Mouse (Mus musculus) kidney, postnatal 4 days (tissue): Measurements from ENCODE around the gene Islr.

ENCODE experiments used
- DNase-seq, 2 experiments: peaks; one replicate each; pipeline ENCODE4 v3.0.0; 2021; ENCODE audit warnings: mixed read lengths in 2 of 2

Gene Islr

DNA sequence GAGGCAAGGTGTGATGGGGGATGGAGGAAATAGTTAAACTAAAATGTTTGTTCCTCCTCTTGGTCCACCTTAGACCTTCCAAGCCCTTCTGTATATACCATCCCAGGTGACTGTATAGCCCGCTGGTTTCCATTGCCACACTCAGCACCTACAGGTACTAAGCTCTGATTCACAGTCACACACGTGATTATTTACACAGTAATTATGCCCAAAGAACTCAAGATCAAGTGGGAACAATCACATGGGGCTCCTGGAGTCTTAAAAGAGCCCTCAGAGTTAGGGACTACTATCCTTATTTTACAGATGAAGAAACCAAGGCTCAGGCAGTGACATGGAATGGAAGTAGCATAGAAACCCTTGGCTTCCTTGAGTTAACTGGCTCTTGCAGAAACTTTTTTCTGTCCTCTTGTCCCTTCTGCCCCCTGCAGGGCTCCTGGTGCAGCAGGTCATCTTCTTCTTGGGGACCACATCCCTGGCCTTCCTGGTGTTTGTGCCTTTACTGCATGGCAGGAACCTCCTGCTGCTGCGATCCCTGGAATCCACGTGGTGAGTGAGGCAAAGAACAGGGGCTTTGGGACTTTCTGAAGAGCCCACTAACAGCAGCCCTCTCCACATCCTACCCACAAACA is 53.3 kb downstream of the Islr start:
- peak in 1 of 2 experiments; percentile 58 for DNase-seq

DNA sequence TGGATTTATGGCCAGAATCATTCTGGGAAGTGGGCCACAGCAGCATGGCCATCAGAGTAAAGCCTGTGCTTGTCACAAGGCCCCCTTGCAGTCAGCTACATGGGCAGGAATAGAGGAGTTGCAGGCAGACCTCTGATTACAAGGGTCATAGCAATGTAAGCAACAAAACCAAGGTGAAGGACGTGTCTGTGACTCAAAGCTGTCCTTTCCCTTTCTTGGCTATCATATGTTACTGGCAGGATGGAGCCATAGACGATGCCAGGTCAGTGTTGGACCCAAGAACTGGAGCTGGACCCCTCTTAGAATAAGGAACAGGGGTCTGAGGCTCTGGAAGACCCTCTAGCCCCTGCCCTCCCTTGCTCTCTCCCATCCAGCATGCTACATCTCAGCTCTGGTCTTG is 55.3 kb downstream of the Islr start:
- no peak for DNase-seq

DNA sequence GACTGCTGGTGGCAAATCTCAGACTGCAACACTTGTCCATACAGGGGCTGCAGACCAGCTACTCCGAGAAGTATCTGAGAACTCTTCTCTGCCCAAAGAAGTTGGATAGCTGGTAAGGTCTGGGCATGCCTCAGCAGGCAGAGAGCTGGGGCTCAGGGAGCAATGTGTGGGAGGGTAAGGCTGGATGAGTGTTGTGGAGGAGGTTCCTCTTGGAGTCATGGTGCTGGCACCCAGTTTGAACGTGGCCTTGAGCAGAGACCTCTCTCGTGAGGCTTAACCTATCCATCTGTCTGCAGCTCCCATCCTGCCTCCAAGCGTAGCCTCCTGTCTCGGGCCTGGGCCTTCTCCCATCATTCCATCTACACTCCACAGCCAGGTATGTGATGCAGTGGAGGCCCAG is 58.7 kb downstream of the Islr start:
- no peak for DNase-seq

DNA sequence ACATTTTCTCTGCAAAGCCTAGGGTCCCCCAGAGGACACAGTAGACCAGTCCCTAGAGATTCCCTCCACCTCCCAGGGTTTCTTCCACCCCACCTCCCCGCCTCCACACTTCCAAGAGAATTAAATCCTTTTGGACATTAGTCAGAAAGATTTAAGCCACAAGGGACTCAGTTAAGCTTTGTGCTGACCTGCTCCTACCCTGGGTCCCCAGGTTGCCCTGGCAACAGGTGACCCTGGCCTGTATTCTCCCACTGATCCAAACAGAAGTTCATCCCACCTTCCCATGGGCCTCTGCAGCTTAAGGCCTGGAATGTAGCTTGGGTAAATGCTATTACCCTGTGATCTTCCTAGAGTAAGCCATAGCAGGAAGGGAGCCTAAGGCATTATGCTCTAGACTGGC is 59.4 kb downstream of the Islr start:
- no peak for DNase-seq

DNA sequence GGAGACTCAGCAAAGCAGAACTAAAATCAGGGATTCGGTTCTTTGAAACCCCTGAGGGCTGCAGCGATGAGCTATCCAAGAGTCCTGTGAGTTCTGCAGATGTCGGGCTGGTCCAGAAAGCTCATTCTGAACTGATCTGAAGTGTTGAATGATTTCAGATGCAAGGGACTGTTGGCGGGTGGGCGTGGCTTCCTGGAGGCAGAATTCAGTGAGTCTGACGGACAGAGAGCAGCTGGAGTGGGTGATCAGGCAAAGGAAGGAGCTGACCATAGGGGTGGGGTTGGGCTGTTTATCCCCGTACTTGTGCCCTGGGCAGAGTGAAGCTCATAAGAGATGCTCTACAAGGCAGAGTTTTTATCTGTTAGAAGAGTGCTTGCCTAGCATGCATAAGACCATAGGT is 60.7 kb downstream of the Islr start:
- DNase-seq, result peak; percentile 78 to 83

DNA sequence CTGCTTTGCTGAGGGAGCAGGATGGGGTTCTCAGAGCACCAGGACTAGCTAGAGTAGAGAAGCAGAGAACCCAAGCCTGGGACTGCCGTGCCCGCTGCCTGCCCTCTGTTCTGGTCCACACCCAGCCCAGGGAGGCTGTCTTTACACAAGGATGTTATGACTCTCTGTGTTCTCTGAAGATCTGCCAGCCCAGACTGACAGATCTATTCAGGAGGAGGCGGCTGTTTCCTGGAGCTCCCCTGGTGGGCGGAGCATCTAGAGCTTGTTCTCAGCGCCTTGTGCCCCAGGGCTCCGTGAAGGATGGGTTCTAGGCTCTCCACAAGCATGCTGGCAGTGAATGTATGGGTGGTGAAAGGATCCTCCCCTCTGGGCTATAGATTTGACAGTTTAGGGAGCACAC is 64.2 kb downstream of the Islr start:
- DNase-seq, result peak in 1 of 2 experiments; percentile 50

DNA sequence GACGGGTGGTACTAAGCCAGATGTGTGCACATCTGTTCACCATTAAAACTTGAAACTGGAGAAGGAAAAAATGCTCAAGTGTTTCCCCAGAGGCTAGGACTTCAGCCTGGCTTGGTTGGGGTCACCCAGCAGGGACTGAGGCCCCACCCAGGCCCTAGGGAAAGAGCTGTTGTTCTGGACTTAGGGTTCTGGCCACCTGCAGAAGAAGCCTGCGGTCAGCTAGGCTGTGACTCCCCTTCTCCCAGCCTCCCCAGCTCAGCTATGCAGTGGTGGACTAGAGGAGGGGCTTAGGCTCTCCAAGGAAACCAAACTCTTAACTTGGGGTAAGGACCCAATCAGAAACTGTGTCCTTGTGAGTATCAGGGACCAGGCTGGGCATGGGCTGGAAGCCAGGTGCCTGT is 68.2 kb downstream of the Islr start:
- DNase-seq, result no peak

DNA sequence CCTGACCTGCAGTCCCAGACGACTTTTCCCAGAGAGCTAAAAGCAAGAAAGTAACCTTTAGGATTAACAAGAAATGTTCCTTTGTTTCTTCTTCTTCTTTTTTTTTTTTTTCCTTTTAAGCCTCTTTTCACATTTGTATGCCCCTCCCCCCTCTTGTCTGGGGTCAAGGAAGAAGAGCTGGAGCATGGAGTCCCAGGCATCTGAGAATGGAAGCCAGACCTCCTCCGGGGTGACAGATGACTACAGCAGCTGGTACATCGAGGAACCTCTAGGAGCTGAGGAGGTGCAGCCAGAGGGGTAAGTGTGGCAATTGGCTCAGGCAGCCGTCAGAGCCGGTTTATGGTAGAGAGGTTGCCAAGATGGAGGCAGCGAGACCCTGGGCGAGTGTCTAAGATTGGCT is 69.2 kb downstream of the Islr start:
- DNase-seq, result no peak

DNA sequence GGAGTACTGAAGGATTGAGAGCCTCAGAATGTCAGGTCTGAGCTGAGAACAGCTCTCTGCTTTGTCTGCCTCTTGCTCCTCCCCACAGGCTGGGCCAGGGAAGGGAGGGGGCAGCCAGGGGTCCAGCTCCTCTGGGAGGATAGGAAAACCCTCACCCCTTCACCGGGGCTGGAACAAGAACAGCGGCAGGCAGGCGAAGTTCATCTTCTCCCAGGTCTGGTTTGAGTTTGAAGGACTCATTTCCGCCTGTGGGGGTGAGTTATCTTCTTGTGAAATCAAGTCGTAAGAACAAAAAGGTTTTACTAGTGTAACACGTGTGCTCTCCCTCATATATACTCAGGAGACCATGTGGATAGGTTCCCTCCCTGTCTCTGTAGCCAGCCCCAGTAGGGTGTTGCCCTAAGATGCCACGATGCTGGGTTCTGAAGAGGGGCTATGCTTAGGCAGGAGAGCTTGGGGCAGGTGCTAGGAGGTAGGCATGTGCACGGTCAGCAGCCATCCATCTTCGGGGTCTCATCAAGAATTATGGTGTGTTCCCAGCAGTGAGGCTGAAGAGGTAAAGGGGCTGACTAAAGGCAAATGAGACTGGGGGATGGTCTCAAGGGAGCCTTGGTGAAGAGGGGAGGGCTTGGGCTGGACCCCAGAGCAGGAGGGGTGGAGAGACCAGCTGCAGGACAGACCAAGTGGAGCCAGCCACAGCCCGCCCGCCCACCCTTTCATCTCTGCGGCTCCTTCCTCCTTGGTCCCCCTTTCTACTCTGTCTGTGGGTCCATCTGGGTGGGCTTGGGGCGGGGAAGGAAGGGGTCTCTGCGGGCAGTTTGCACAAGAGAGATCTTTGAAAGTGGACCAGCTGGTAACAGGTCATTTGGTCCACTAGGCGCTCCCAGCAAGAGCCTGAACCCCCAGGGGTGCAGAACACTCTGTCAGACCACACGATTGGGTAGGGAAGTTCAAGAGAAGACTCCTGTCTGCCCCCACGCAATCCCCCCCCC is 69.9 kb downstream of the Islr start:
- no peak for DNase-seq

DNA sequence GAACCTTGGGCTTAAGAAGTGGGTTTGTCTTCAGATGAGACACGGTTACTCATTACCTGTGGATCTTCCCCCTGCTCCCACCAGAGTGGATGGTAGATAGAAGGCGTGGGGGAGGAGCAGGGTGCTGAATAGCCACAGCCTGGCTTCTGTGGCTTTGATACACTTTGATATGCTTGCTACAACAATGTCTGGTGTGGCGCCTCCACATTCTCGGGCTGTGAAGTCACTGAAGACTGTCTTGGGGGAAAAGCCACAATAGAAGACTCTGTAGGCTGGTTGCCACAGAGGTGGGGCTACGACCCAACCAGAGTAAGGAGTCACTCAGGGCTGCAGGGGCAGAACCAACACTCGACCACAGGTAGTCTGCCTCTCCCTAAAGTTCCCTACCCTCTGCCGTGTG is 72.4 kb downstream of the Islr start:
- DNase-seq, result no peak

DNA sequence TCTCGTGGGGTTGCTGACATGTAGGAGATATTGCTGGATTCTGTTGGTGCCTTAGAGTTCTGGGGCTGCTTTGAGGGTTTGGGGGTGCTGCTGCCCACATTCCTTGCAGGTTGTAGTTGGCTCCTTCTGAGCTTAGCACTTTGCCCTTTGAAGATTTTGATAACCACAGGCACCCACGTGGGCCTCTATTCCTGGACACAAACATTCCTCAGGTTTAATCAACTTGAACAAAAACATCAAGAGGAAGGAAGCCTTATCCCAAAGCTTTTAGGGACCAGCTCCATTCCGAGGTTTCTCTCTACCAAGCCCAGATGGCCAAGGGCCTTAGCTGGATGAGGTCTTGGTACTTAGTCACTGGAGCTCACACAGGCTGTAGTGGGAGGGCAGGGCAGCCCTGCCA is 73.2 kb downstream of the Islr start:
- no peak for DNase-seq

DNA sequence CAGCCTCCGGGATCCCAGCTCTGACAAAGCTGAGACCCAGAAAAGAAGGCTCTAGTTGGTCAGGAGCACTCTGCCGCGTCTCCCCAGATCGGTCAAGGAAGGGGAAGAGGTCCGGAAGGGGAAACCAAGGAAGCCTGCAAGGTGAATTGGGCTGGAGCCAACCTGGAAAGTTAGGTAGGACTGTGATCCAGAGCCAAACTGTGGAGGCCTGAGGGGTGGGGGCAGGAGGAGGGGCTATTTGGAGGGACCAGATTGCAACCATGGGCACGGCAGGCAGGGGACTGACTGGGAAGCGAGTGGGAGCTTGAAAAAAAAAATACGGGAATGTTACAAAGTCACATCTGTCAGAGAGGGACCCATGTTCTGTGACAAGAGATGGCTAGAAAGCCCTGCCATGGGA is 74.6 kb downstream of the Islr start:
- no peak for DNase-seq

DNA sequence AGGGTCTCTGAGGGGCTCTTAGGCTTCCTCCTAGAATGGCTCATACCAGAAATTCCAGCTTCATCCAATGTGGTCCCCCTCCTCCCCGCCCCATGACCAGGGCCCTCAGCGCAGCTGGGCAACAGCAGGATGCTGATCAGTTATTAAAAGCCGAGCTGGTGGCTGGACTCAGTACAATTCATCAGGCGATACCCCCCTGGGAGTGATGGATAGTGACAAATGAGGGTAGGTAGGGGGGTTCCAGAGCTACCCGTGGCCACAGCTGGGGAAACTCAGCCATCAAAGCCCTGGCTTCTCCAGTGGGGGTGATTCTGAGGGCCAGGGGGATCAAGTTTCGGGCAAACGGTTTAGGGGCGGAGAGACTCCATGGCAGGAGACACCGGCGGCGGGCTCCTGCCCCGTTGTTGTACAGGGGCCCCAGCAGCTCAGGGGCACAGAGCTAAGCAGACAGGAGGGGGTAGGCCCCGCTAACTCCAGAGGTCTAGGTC is 75.1 kb downstream of the Islr start:
- DNase-seq, result no peak

DNA sequence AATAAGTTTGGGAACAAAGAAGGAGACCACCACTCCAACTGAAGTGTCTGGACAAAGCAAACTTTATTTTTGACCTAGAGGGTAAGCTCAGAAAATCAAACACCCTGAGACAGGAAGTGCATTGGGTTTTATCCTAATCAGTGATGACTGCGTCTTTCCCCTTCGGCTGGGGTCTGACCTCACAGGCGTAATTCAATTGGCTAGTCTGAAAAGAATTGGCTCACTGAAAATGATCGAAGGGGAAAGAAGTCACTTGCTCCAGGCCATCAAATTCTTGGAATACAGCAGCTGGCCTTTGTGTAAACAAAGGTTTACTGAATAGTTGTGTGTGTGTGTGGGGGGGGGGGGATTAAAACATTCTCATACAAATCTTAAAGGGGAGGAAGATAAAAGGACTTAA is 78.3 kb downstream of the Islr start:
- no peak for DNase-seq

DNA sequence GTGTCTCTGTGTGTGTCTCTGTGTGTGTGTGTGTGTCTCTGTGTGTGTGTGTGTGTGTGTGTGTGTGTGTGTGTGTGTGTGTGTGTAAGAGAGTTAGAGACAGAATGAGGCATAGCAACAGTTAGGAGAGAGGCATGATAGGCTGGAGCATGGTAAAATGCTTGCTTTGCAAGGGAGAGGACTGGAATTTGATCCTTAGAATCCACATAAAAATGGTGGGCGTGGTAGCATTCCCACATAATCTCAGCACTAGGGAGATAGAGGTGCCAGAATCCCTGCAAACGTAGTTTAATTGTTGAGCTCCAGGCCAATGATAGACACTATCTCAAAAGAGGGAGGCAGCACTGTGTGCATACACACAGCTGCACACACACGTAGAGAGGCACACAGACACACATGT is 79.0 kb downstream of the Islr start:
- no peak for DNase-seq

DNA sequence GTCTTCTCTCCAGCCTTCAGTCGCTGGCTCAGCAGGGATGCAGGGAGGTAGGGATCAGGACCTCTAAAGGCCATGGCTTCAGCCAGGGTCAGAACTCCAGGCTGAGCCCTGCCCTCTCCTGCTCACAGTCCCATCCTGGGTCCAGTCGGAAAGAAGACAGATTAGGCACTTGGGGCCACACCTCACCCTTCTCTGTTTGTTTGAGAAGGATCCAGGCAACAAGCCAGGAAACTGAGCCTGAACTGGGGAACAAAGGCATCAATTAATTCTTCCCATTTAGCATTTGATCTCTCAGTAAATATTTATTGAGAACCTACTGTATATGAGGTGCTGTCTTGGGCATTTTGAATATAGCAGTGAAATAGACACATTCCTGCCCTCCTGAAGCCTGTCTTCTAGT is 85.4 kb downstream of the Islr start, which contains the start of gene Ccdc33:
Gene Ccdc33, minus strand, starts transcription at position 153 of the 400 bp plus-strand sequence.
- DNase-seq, result no peak

DNA sequence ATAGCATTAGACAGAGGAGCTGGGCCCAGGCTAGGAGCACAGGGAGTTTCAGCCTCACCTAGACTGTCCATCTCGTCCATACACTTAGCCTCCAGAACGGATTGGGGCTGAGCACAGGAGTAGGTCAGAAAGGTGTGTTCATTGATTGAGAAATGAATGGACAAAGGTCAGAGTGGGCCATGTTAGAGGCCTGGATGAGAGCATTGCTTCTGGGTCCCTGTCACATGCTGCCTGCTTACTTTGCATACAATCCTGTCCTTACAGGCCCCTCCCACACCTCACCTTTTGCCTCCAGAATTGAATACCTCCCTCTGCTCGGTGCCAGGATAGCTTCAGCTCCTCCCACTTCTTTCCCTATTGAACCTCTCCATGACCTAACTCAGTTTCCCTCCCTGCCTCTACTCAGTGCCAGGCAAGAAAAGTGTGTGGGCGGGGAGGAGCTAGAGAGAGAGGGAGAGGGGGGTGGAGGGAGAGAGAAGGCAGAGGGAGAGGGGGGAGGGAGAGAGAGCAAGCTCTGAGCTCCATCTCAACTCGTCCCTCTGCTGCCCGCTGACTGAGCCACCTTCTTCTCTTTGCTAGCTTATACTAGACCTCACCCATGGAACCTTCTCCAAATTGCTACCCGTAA is 88.0 kb downstream of the Islr start:
- no peak for DNase-seq

DNA sequence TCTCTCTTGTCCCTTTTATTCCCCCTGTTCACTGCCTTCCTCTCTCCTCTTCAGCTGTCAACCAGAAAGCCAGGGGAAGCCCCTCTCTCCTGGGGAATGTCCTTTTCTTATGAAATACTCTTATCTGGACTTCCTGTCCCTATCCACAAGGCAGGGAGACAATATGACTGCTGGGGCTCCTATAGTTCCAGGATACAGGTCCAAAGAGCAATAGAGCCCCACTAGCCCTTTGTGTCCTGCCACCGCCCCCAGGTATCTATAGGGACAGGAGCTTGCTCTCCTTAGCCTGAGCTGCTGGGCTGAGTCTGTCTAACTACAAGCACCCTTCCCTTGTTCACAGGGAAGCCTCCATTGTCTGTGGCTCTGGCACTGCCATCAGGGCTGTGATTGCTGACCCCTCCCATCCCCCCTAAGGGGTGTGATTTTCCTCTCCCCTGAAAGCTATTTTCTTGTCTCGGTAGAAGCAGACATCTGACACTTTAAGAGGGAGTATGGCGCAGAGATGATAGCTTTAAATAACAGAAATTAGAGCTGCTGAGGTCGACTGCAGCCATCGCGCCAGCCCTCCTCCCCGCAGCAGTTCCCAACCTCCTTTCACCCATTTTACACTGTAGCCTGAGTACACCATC is 88.7 kb downstream of the Islr start:
- no peak for DNase-seq

DNA sequence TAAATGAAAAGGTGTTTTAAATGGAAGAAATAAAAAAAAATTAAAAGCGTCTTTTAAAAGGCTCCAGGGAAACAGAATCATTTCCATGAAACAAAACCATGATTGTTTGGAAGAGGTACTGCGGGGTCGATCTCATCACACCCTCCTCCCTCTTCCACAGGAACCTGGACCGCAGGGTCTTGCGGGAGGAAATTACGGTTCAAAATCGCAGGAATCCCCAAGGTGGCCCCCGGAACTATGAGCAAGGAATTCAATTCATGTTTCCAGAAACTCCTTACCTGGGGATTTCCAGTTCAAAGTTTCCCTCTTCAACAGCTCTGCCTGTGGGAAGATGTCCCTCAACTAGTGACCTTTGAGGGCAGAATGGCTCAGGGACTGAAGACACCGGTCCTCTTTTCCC is 90.1 kb downstream of the Islr start:
- DNase-seq, result no peak

DNA sequence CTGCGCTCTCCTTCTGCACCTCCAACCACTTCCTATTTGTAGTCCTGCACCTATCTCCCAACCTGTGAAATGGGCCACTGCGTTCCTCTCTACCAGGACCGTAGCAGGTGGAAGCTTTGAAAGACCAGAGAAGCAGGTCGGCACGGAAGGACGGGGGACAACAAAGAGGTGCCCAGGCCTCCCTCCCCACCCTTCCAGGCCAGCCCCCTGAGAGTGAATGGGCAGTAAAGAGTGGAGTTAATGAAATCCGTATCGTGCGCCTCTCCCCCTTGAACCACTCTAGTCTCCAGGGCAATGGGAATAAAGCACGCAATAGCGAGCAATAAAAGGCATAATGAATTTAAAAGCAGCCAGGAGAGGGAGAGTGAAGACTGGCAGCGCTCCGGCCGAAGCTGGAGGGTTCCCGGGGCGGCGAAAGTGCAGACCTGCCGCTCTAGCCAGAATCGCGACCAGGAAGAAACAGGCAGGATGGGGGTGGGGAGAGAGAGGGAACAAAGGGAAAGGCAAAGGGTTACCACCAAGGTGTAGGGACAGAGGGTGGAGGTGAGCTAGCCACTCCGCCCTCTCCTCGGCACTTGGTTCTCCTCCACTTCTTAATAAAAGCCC is 90.7 kb downstream of the Islr start:
- DNase-seq, result peak; percentile 48 to 59

DNA sequence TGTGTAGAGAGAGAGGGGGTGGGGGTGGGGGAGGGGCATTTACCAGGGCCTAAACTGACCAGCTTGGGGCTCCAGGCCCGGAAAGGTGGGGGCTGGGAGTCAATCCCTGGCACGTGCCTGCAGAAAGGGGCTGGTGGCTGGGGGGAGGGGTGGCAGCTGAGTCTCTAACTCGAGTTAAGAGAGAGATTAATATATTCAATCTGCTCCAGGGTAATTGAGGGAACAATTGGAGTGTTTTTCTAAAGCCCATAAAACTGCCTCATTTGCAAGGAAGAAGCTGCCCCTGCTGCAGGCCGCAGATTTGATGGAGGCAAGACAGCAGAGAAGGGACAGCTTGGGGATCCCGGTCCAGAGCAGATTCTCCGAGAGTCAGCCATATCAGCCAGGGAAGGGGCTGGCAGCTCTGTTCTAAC is 91.2 kb downstream of the Islr start:
- peak; percentile 80 to 85 for DNase-seq

DNA sequence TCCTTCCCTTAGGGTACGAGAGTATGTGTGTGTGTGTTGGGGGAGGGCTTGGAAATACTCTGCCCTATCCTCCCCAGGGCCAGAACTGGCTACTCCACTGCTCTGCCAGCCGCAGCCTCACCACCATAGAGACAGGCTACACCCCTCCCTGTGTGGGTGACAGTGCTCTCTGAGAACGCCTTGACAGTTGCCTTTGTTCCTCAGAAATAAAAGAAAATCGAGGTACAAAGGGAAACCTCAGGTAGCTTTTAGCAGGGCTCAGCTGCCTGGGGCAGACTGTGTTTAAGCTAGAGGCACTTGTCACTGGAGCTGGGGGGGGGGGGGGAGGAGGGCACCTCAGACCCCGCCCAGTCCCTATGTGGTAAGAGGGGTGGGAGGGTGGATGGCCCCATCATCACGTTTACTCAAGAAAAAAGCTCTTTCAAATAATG is 91.8 kb downstream of the Islr start:
- no peak for DNase-seq

DNA sequence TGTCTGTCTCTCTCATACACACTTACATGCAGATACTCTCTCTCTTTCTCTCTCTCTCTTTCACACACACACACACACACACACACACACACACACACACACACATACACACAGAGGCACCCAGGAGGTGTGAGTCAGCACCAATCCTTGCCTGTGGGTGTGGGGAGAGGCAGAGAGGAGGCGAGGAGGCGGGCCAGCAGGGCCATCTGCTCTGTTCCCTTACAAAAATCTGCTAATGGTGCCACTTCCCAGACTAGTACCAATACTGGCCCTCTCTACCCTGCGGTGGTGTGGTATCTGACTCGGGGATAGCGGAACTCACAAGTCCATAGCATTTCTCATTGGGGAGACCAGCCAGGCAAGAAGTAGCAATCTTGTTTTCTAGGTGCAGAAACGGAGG is 92.7 kb downstream of the Islr start:
- DNase-seq, result no peak
